Mouse (Mus musculus) left cerebral cortex, adult 2 months (tissue): ENCODE results near the gene Arih1. TPM values are rescaled to one million over a fixed set of nuclear protein-coding genes. Genes with fewer than 3 reads are reported as not detected.

Experiments used
- DNase-seq, 2 experiments: peaks; one replicate each; pipeline ENCODE4 v3.0.0; 2021 to 2022; ENCODE audit warnings: low spot score in 2 of 2, mixed read lengths in 1 of 2; ENCODE audit errors: extremely low spot score in 1 of 2
- H3K27ac ChIP-seq: fragments of 200-600 bp; 2 replicates; pipeline ENCODE4 v1.8.1; 2022
- H3K4me3 ChIP-seq: fragments of 200-600 bp; 2 replicates; pipeline ENCODE4 v1.8.1; 2022
- CTCF ChIP-seq: fragments of 200-600 bp; IDR thresholded peaks from 2 replicates; pipeline ENCODE4 v1.8.1; 2022; ENCODE audit warnings: antibody characterized with exemption, mild to moderate bottlenecking, moderate library complexity
- intact Hi-C: fragments of 180-260 bp; cut with DNase I; formaldehyde crosslinking; loops from one replicate; pipeline ENCODE4 v1.15.1; 2025
- total RNA-seq, 2 experiments: library from RNA; stranded (reverse); gene quantifications; 2 replicates each; pipeline ENCODE4 v1.2.3; 2021

Arih1 gene
- total RNA-seq, 2 experiments from 2014 or later: 118 to 130 TPM

DNA sequence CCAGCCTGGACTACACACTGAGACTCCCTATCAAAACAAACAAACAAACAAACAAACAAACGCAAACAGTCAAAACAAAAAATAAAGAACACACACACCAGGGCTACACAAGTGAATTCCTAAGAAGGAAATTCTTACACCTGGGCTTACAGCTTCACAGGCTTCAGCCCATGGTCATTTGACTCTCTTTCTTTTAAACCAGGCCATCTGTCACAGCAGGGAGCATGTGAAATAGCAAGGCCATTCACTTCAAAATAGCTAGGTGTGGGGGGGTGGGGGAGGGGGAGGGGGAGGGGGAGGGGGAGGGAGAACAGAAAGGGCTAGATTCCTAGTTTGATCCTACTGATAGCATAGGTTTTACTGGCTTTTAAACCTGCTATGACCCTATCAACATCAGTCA, 21.7 kb upstream of the Arih1 start:
- H3K27ac ChIP-seq: no peak overlapping the region
- DNase-seq: no peak
- TF ChIP-seq CTCF: no peak
- intact Hi-C loops: no loop called here
- H3K4me3 ChIP-seq: no peak overlapping the region

DNA sequence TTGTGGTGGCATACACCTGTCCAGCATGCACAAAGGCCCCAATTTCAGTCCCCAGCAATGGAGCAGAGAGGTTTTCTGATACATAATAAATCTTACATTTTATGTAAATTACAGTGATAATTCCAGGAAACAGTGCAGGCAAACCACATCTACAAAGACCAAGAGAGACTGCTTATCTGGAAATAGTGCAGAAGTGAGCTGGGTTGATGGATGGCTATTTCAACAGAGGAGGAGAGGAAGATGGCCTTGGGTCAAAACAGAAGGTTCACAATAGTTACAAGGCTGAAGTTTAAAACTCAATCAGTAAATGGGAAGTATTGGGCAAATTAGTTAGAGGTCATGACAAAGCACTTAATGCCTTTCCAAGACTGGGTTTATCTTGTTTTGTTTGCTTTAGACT, 913 bp upstream of the Arih1 start:
- intact Hi-C loops: loop anchor here (2.0 to 5.0 kb wide), 5 partner anchors 51 to 451 kb away; partner anchors contain the start of genes Bbs4, Hexa, Neo1 and Pkm
- no peak for DNase-seq
- no peak for TF ChIP-seq CTCF
- Histone ChIP-seq H3K27ac (peak overlapping the region; percentile 80), H3K4me3 (peak overlapping the region; percentile 90)

DNA sequence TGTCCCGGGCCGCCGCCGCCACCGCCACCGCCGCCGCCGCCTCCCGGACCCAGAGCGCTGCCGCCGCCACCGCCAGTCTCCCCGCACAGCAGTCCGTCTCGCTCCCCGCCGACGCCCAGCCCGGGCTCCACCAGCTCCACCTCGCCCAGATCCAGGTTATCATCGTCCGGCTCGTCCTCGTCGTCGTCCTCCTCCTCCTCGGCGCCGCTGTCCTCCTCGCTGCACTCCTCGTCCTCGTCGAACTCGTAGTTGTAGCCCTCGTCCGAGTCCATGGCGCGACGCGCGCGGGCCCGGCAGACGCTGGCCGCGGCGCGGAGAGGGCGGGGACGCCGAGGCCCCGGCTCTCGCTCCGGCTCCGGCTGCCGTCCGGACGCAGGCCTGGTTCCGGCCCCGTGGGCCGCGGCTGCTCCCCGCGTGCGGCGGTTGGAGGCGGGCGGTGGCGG, 321 bp downstream of the Arih1 start:
- H3K4me3 ChIP-seq: peak overlapping the region; percentile 90
- intact Hi-C loops: loop anchor here (1.0 to 5.0 kb wide), 6 partner anchors 53 to 449 kb away; partner anchors contain the start of genes Adpgk, Bbs4, Hexa and Neo1
- H3K27ac ChIP-seq: peak overlapping the region; percentile 80
- DNase-seq: no peak
- TF ChIP-seq CTCF: no peak

DNA sequence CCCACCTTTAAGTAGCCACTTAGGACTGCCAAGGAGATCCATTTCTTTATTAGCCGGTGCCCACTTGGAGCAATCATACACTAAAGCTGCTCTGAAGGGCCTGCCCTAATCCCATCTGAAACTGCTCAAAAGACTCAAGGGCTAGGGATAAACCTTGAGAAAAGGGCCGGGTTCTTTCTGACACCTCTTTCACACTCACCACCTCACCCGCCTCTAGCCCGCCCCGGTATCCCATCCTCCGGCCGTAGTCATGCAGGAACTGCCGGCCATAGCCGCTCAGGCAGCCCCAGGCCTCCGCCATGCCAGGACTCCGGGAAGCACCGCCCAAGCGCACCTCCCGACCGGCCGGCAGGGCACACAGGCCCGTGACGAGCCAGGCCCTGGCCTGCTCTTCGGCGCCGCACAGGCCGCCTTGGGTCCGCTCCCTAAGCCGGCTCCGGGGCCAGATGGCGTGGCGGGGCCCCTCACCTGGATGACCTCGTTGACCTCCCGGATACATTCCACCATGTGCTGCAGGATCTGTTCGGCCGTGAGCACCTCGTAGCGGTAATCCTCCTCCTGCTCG, 825 bp downstream of the Arih1 start:
- peak; percentile 54 to 62 for DNase-seq
- peak overlapping the region; percentile 90 for H3K4me3 ChIP-seq
- H3K27ac ChIP-seq: peak overlapping the region; percentile 80
- intact Hi-C loops: loop anchor here (1.0 to 5.0 kb wide), 6 partner anchors 53 to 449 kb away; partner anchors contain the start of genes Adpgk, Bbs4, Hexa and Neo1
- peak; percentile 6 for TF ChIP-seq CTCF

DNA sequence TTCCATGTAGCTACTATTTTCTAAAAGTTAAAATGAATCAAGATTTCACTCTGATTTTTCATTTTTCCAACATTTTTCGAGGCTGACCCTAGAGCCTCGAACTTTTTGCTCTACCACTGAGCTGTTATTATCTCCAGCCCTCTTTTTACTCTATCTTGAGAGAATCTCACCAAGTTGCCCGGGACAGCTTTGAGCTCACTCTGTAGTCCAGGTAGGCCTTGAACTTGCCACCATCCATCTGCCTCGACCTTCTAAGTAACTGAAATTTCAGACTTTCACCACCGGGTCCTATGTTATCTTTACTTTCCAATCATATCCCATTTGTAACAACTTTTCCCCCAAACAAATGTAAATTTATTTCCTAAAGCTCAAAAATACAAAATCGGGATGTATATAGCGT, 1.7 kb downstream of the Arih1 start:
- intact Hi-C loops: loop anchor here (5.0 kb wide), 3 partner anchors 78 to 173 kb away; partner anchors contain the start of genes Bbs4 and Pkm
- no peak for TF ChIP-seq CTCF
- DNase-seq: no peak
- peak overlapping the region; percentile 90 for H3K4me3 ChIP-seq
- no peak overlapping the region; the same call in 1 of the 2 replicates for H3K27ac ChIP-seq

DNA sequence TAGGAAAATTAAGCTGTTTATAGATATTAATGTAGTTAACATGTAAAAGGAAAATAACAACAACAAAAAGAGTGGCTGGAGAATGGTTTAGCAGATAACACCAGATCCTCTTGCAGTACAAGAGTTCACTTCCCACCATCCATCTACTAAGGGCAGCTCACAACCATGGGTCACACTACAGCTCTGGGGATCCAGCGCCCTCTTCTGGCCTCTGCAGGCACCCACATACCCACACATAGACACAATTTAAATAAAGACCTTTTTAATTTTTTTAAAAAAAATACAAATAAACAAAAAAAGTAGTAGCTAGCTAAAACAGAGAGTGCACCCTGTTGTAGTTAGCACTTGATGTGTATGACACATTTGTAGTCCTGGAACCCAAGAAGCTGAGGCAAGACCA, 4.0 kb downstream of the Arih1 start:
- H3K27ac ChIP-seq: no peak overlapping the region
- peak; percentile 58 for TF ChIP-seq CTCF
- intact Hi-C loops: no loop called here
- no peak overlapping the region for H3K4me3 ChIP-seq
- DNase-seq: no peak

DNA sequence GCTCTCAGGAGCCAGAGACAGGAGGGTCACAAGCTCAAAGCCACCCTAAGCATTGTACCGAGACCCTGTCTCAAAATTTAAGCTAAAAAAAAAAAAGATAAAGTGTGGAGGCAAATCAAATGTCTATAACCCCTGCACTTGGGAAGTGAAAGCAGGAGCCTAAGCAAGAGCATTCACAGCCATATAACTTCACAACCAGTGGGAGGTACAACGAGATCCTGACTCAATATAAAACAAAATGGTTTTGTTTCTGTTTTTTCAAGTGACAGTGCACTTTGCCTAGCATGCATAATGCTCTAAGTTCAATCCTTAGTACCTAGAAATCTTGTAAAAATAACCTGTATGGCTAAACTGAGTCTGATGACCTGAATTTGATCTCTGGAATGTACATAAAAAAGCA, 9.8 kb downstream of the Arih1 start:
- intact Hi-C loops: no loop called here
- no peak for TF ChIP-seq CTCF
- Histone ChIP-seq H3K4me3 (no peak overlapping the region), H3K27ac (no peak overlapping the region)
- DNase-seq: no peak

DNA sequence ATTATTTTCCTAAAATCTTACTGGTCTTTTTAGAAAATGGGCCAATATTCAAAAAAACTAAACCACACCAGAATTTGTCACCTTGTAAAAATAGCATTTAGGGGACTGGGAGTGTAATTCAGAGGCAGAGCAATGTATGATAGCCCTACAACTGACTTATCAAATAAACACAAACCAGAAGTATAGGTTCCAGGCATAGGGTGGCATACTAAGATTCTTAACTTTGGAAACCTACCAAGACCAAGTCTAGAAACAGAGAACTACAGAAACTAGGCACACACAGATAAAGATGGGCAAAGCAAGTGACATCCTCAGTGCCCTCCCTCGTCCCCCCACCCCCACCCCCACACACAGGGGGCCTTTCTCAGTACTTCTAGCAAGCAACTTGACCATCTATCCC, 11.6 kb downstream of the Arih1 start:
- intact Hi-C loops: no loop called here
- Histone ChIP-seq H3K4me3 (no peak overlapping the region), H3K27ac (no peak overlapping the region)
- DNase-seq: no peak
- no peak for TF ChIP-seq CTCF

DNA sequence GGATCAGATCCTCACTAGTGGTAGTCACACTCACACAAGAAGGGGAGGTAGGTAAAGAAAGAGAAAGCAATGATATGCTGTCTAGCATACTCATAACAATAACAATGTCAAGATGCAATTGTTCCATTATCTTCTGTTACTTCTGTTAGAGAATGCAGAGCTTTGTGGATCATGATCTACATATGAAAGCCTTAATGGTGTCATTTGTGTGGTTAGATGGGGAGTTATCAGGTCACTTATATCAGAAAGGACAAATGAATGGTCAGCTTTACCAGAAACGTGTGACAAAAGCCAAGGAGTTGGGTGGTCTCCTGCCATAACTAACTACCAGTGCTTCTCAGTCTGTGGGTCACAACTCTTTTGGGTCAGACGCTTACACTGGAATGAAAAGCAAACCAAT, 13.2 kb downstream of the Arih1 start:
- no peak for TF ChIP-seq CTCF
- intact Hi-C loops: no loop called here
- Histone ChIP-seq H3K27ac (no peak overlapping the region), H3K4me3 (no peak overlapping the region)
- DNase-seq: no peak

DNA sequence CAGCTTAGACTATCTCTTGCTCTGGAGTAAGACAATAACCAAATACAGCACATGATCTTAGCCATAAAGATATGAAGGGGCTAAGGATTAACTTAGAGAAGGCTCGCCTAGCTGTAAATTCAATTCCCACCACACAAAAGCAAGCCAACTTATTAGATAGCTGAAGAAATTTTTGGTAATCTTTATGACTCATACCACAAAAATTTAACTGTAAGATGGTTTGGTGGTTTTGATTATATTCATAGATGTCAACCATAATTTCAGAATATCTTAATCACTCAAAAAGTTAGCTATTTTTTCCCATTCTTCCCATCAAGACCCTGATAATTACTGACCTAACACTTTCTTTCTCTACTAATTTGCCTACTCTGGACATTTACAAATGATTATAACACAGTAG, 17.0 kb downstream of the Arih1 start:
- no peak overlapping the region for H3K27ac ChIP-seq
- DNase-seq: no peak
- intact Hi-C loops: no loop called here
- H3K4me3 ChIP-seq: no peak overlapping the region
- no peak for TF ChIP-seq CTCF

DNA sequence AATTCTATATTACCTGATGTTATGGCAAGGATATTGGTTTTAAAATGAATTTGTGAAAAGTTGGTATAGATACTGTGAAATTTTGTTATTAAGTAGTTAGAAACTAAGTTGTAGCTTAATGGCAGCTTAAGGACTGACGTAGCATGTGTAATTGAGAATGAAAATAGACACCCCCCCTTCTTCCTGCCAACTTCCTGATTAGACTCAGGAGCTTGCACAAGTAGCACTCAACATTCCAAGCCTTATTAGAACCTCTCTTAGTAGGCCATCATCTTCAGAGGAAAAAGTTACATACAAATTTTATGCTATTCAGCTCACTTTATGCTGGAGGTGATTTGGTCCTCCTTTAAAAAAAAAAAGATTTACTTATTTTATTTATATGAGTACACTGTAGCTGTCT, 22.1 kb downstream of the Arih1 start:
- intact Hi-C loops: no loop called here
- no peak for TF ChIP-seq CTCF
- DNase-seq: no peak
- H3K4me3 ChIP-seq: no peak overlapping the region
- no peak overlapping the region for H3K27ac ChIP-seq

DNA sequence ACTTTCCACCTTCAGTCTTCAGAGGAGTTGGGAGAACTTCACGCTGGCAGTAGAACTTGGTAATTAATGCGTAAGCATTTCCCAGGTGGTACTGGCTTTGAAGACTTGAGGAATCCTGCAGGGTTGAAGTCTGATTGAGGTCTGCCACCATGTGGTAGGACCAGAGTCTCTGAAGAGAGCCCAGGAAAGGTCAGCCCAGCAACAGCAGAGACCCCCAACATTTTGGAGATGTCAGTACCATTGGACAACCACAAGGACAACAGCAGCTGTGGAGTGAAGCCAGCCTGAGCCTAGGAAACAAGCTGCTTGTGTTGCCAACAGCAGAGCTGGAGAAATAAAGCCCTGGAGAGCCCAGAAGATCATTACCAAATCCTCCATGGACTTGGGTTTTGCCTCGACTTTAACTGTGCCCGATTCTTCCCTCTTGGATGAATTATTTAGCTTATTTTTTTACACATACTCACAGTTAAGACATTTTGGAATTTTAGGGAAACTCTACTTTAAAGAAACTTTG, 27.4 kb downstream of the Arih1 start:
- TF ChIP-seq CTCF: peak; percentile 10
- intact Hi-C loops: no loop called here
- no peak overlapping the region for H3K4me3 ChIP-seq
- no peak for DNase-seq
- no peak overlapping the region for H3K27ac ChIP-seq

DNA sequence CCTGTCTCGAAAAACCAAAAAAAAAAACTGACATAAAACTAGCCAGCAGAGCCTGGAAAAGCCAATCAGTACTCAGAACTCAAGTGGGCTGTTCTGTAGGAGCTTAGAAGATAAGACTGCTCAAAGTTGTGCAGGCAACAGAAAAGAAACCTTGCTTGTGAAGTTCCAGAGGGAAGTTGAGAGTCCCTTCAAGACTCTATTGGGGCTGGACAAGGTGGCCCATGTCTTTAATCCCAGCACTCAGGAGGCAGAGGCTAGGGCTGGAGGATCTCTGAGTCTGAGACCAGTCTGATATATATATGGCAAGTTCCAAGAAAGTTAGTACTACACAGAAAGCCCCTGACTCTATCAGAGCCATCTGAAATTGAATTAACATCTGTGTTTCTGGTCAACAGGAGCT, 28.0 kb downstream of the Arih1 start:
- intact Hi-C loops: no loop called here
- TF ChIP-seq CTCF: no peak
- DNase-seq: no peak
- H3K4me3 ChIP-seq: no peak overlapping the region
- H3K27ac ChIP-seq: no peak overlapping the region
